Mouse (Mus musculus) heart, adult 8-10 months (tissue): ENCODE data around the gene Gadd45g. TPM values are rescaled to one million over a fixed set of nuclear protein-coding genes. Genes with fewer than 3 reads are reported as not detected.

Source experiments
- DNase-seq: peaks from one replicate; pipeline ENCODE4 v3.0.0; 2022; ENCODE audit warnings: low spot score
- total RNA-seq, 4 experiments: library from RNA; stranded (reverse); gene quantifications; 2 replicates each; pipeline ENCODE4 v1.2.4; 2022

Gadd45g gene
- total RNA-seq, 4 experiments from 2014 or later = 8.6 to 18.9 (median 10.7) TPM

- DNase-seq = no peak
Measured at GRCm38 (mm10) chr13:51882218-51882617, 35.7 kb downstream of the Gadd45g start.

DNA sequence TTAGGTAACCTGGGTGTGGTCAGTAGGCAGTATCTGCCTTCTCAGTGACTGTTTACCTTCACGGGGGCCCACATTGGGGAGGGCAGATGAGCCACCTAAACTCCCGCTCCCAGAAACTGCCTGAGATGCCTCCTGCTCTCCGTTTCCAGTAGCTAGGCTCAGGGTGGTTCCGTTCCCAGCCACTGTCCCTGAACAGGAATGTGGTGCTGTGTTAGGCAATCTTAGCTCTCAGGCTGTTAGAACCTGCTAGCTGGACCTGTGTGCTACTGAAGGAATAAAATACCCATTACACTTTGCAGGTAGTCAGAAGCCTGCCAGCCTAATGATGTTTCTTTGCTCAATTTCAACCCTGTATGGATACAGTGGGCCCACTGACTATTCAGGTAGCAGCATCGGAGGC lies 37.8 kb downstream of the Gadd45g start:
- DNase-seq = no peak

GRCm38 (mm10) chr13:51885594-51885993 lies 39.1 kb downstream of the Gadd45g start:
- no peak for DNase-seq

- no peak for DNase-seq
Measured at GRCm38 (mm10) chr13:51886085-51886484, 39.6 kb downstream of the Gadd45g start.

- DNase-seq = no peak
Measured at GRCm38 (mm10) chr13:51886723-51887122, 40.2 kb downstream of the Gadd45g start.

- no peak for DNase-seq
Measured at GRCm38 (mm10) chr13:51888426-51888825, 41.9 kb downstream of the Gadd45g start.

DNA sequence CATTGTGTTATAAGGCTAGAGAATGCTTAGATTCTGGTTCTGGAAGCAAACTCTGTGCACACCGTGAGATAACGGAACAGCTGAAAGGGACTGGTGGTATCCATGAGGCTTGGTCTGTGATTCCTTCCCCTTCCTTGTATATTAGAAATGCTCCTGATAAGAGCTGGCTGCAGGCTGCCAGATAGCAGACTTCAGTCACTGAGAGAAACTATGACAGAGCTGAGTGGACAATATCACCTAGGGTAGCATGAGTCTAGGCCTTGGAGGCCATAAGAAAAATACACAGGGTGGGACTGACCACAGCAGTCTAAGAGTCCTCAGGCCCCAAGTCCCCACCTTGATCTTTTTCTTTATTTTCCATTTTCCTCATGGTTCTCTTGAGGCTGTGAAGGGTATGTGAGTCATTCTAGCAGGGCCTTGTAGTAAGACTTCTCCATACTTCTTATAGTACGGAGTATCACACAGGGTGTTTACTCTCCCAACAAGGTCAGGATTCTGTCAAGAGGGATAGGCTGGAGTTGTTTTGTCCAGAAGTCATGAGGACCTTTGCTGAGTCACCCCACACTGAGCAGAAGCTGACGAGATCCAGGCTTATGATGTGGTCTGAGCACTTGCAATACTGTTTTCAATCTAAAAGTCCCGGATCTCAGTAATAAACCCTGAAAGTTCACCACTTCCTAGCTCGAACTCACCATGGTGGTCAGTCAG lies 45.5 kb downstream of the Gadd45g start:
- DNase-seq = no peak

DNA sequence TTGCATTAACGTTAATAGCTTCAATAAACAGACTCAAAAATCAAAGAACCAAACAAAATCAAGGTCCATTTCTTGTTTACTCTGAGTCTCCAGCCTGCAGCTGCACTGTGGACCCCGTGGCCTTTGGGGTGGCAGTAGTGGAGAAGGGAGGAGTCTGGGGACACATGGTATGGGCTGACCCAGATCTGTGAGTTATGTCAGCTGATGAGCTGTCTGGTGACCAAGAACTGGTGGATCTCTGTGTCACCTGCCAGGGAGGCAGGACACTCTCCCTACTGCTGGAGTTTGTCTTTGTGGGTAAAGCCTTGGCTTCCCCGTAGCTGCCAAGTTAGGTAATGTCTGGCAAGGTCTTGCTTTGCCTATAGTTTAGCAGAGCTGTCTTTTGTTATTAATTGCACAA lies 51.1 kb downstream of the Gadd45g start:
- DNase-seq = no peak

Other genes starting within 250 kb of the Gadd45g start
- 1 to 10 TPM in 1 of 4 experiments, under 1 TPM in 2, not detected in 1; 0.66 to 1.1 (median 0.92) TPM for gene Cks2, start 201.4 kb upstream of the Gadd45g start, total RNA-seq
- 10 to 100 TPM; 10.8 to 13.7 (median 11.3) TPM for gene Secisbp2, start 195.0 kb upstream of the Gadd45g start, total RNA-seq
- 10 to 100 TPM; 56.5 to 72.3 (median 68.6) TPM for gene Sema4d, start 52.9 kb upstream of the Gadd45g start, total RNA-seq